Mouse (Mus musculus) cerebellum, adult 2 months (tissue): ENCODE results near the gene Pald1.

Experiments
- CTCF ChIP-seq: fragments of 200-500 bp; IDR thresholded peaks from 2 replicates; pipeline ENCODE4 v1.5.1; 2011; ENCODE audit warnings: low read depth, mild to moderate bottlenecking, control low read depth, low read length, moderate library complexity, borderline replicate concordance; ENCODE audit not compliant: insufficient read depth
- POLR2A ChIP-seq: fragments of 200-500 bp; IDR thresholded peaks from 2 replicates; pipeline ENCODE4 v1.6.1; 2011; ENCODE audit warnings: low read length, control low read depth, borderline replicate concordance; ENCODE audit not compliant: insufficient read depth

DNA sequence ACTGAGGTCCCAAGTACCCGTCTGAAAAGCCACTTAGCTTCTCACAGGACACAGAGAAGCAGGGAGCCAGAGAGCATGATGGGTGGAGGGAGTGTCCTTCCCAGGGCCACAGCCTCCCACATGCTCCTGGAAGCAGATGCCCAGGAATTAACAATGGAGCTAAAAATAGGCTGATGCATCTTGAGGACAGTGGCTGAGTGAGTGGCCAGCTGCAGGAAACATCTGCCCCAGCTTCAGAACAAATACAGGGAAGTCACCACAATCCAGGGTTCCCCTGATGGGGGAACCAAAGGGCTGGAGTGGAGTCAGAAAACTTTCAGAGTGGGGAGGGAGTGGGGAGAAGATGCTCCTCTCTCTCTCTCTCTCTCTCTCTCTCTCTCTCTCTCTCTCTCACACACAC is 17.4 kb downstream of the Pald1 start:
- TF ChIP-seq CTCF (no peak), POLR2A (no peak)
